Mouse (Mus musculus) Patski (cell line): ENCODE data around the gene Iffo1. TPM values are rescaled to one million over a fixed set of nuclear protein-coding genes. Genes with fewer than 3 reads are reported as not detected.

Source experiments
- ATAC-seq: fragments of 100-300 bp; one replicate; pipeline ENCODE4 v1.8.0; 2021
- CTCF ChIA-PET: fragments of 350-600 bp; sonication (Branson Sonifier 250); formaldehyde crosslinking; loops from one replicate; lab custom pipeline; 2022; ENCODE audit warnings: inconsistent platforms; lab: Charles Lee
- POLR2A ChIA-PET: fragments of 350-600 bp; sonication (Branson Sonifier 250); formaldehyde crosslinking; loops from one replicate; lab custom pipeline; 2022; ENCODE audit warnings: antibody characterized with exemption, inconsistent platforms; lab: Charles Lee
- DNase-seq: peaks from one replicate; pipeline ENCODE4 v3.0.0-alpha.2; 2011; ENCODE audit warnings: low read depth, low spot score
- H3K27me3 ChIP-seq: fragments of 371-371 bp; one replicate; pipeline ENCODE4 v1.5.1; 2021
- CTCF ChIP-seq: fragments of 100-300 bp; IDR thresholded peaks from one replicate; pipeline ENCODE4 v1.5.1; 2021
- in situ Hi-C: fragments of 300-500 bp; cut with MboI; formaldehyde crosslinking; loops from 3 replicates; pipeline ENCODE4 v1.11.1; 2018; ENCODE audit warnings: low pct_unique_long_range_greater_than_20kb, mixed read lengths
- polyA plus RNA-seq: library from polyadenylated mRNA; unstranded; gene quantifications from one replicate; pipeline ENCODE4 v1.2.3, GENCODE M21; 2021

Iffo1 gene
- polyA plus RNA-seq, 1 experiment from 2014 or later: 6.2 TPM

GRCm38 (mm10) chr6:125137002-125137671, 7.9 kb upstream of the Iffo1 start:
- DNase-seq (no peak), ATAC-seq (no peak)
- in situ Hi-C loops: loop anchor here (10.0 kb wide), 1 partner anchor 218 kb away; no protein-coding TSS in a partner anchor
- CTCF ChIA-PET: interaction anchor here (1.0 to 3.0 kb wide), 3 partner anchors 12 to 25 kb away, joined by 3 to 17 read pairs (median 7); no protein-coding TSS in a partner anchor
- no peak for TF ChIP-seq CTCF
- no peaks in the 10 kb centered on the region for H3K27me3 ChIP-seq
- POLR2A ChIA-PET: no interaction called here

GRCm38 (mm10) chr6:125139747-125140146, 5.3 kb upstream of the Iffo1 start:
- POLR2A ChIA-PET: interaction anchor here (0.6 to 1.2 kb wide), 2 partner anchors 12 to 21 kb away, joined by 3 to 4 read pairs; no protein-coding TSS in a partner anchor
- in situ Hi-C loops: loop anchor here (10.0 kb wide), 1 partner anchor 215 kb away; no protein-coding TSS in a partner anchor
- TF ChIP-seq CTCF: no peak
- ATAC-seq (no peak), DNase-seq (no peak)
- H3K27me3 ChIP-seq: no peaks in the 10 kb centered on the region
- CTCF ChIA-PET: interaction anchor here (1.4 kb wide), 1 partner anchor 132 kb away, joined by 6 read pairs; no protein-coding TSS in a partner anchor

GRCm38 (mm10) chr6:125142436-125142835, 2.6 kb upstream of the Iffo1 start:
- TF ChIP-seq CTCF: no peak
- H3K27me3 ChIP-seq: no peaks in the 10 kb centered on the region
- in situ Hi-C loops: no loop called here
- no peak for ATAC-seq
- ChIA-PET CTCF (interaction anchor here (0.9 to 1.4 kb wide), 2 partner anchors 77 to 124 kb away, joined by 3 read pairs; no protein-coding TSS in a partner anchor), POLR2A (interaction anchor here (1.2 kb wide), 1 partner anchor 21 kb away, joined by 4 read pairs; no protein-coding TSS in a partner anchor)
- DNase-seq: no peak

GRCm38 (mm10) chr6:125143128-125143527, 1.9 kb upstream of the Iffo1 start:
- TF ChIP-seq CTCF: no peak
- ChIA-PET POLR2A (no interaction called here), CTCF (interaction anchor here (0.9 to 1.4 kb wide), 2 partner anchors 76 to 123 kb away, joined by 3 read pairs; no protein-coding TSS in a partner anchor)
- in situ Hi-C loops: no loop called here
- ATAC-seq (no peak), DNase-seq (no peak)
- no peaks in the 10 kb centered on the region for H3K27me3 ChIP-seq

GRCm38 (mm10) chr6:125143904-125144303, 1.1 kb upstream of the Iffo1 start:
- no peak for ATAC-seq
- TF ChIP-seq CTCF: no peak
- no peaks in the 10 kb centered on the region for H3K27me3 ChIP-seq
- in situ Hi-C loops: no loop called here
- ChIA-PET CTCF (no interaction called here), POLR2A (no interaction called here)
- DNase-seq: no peak

- no peak for DNase-seq
- TF ChIP-seq CTCF: no peak
- CTCF ChIA-PET: no interaction called here
Observed at GRCm38 (mm10) chr6:125145479-125145951, 474 bp downstream of the Iffo1 start.

GRCm38 (mm10) chr6:125146148-125146547, 1.1 kb downstream of the Iffo1 start:
- ChIA-PET CTCF (no interaction called here), POLR2A (interaction anchor here (0.6 kb wide), 1 partner anchor 87 kb away, joined by 4 read pairs; no protein-coding TSS in a partner anchor)
- no peak for ATAC-seq
- DNase-seq: no peak
- H3K27me3 ChIP-seq: no peaks in the 10 kb centered on the region
- in situ Hi-C loops: no loop called here
- TF ChIP-seq CTCF: no peak

More at GRCm38 (mm10) chr6:125145479-125145951, 474 bp downstream of the Iffo1 start:
- POLR2A ChIA-PET: no interaction called here
- in situ Hi-C loops: no loop called here
- H3K27me3 ChIP-seq: no peaks in the 10 kb centered on the region
- no peak for ATAC-seq

GRCm38 (mm10) chr6:125146797-125147196, 1.8 kb downstream of the Iffo1 start:
- in situ Hi-C loops: no loop called here
- H3K27me3 ChIP-seq: no peaks in the 10 kb centered on the region
- no peak for DNase-seq
- POLR2A ChIA-PET: interaction anchor here (0.6 kb wide), 1 partner anchor 86 kb away, joined by 4 read pairs; no protein-coding TSS in a partner anchor
- no peak for TF ChIP-seq CTCF
- ATAC-seq: no peak
- CTCF ChIA-PET: interaction anchor here (1.0 kb wide), 1 partner anchor 14 kb away, joined by 5 read pairs; no protein-coding TSS in a partner anchor

- ATAC-seq (no peak), DNase-seq (no peak)
- POLR2A ChIA-PET: interaction anchor here (1.3 kb wide), 1 partner anchor 13 kb away, joined by 5 read pairs; no protein-coding TSS in a partner anchor
- in situ Hi-C loops: no loop called here
- CTCF ChIA-PET: interaction anchor here (0.8 to 1.0 kb wide), 3 partner anchors 12 to 125 kb away, joined by 3 to 5 read pairs (median 3); no protein-coding TSS in a partner anchor
- H3K27me3 ChIP-seq: no peaks in the 10 kb centered on the region
- TF ChIP-seq CTCF: no peak
Observed at GRCm38 (mm10) chr6:125147329-125147728, 2.3 kb downstream of the Iffo1 start.

- POLR2A ChIA-PET: interaction anchor here (0.9 to 1.3 kb wide), 3 partner anchors 12 to 80 kb away, joined by 3 to 5 read pairs (median 3); no protein-coding TSS in a partner anchor
- DNase-seq (no peak), ATAC-seq (no peak)
Observed at GRCm38 (mm10) chr6:125148251-125148925, 3.3 kb downstream of the Iffo1 start.

More at GRCm38 (mm10) chr6:125148251-125148925, 3.3 kb downstream of the Iffo1 start:
- H3K27me3 ChIP-seq: no peaks in the 10 kb centered on the region
- in situ Hi-C loops: no loop called here
- no peak for TF ChIP-seq CTCF
- CTCF ChIA-PET: interaction anchor here (1.1 to 2.8 kb wide), 3 partner anchors 11 to 81 kb away, joined by 3 to 17 read pairs (median 10); no protein-coding TSS in a partner anchor
